Mouse (Mus musculus) heart, embryonic 16.5 days (tissue): ENCODE results near the gene Nova2. TPM values are rescaled to one million over a fixed set of nuclear protein-coding genes. Genes with fewer than 3 reads are reported as not detected.

ENCODE experiments used
- ATAC-seq: fragments of 200-750 bp; cut with Nextera tagmentation; replicated peaks from 2 replicates; pipeline ENCODE4 v1.8.0; 2017; ENCODE audit warnings: moderate number of reproducible peaks; ENCODE audit not compliant: insufficient read depth, low FRiP score; ENCODE audit errors: extremely low read depth
- H3K27ac ChIP-seq: fragments of 300-500 bp; sonication (generic); 2 replicates; pipeline ENCODE4 v1.5.1; 2014; ENCODE audit warnings: mild to moderate bottlenecking, low read length, control low read depth, moderate library complexity
- H3K27me3 ChIP-seq: fragments of 300-500 bp; sonication (generic); 2 replicates; pipeline ENCODE4 v1.6.1; 2014; ENCODE audit warnings: low read length, mixed read lengths; ENCODE audit not compliant: control insufficient read depth, insufficient read depth
- H3K36me3 ChIP-seq: fragments of 300-500 bp; sonication (generic); 2 replicates; pipeline ENCODE4 v1.6.1; 2014; ENCODE audit not compliant: control insufficient read depth, insufficient read depth
- H3K4me1 ChIP-seq: fragments of 300-500 bp; sonication (generic); 2 replicates; pipeline ENCODE4 v1.6.1; 2014; ENCODE audit warnings: low read length, mixed read lengths; ENCODE audit not compliant: control insufficient read depth, insufficient read depth
- H3K4me2 ChIP-seq: fragments of 300-500 bp; sonication (generic); 2 replicates; pipeline ENCODE4 v1.6.1; 2014; ENCODE audit warnings: low read depth, mild to moderate bottlenecking, control low read depth, low read length
- H3K4me3 ChIP-seq: fragments of 300-500 bp; sonication (generic); 2 replicates; pipeline ENCODE4 v1.5.1; 2014; ENCODE audit warnings: mild to moderate bottlenecking, control low read depth, low read length
- H3K9ac ChIP-seq: fragments of 300-500 bp; sonication (generic); 2 replicates; pipeline ENCODE4 v1.6.1; 2014; ENCODE audit warnings: low read length, control low read depth
- H3K9me3 ChIP-seq: fragments of 300-500 bp; sonication (generic); replicated peaks from 2 replicates; pipeline ENCODE4 v1.6.1; 2016; ENCODE audit warnings: low read length; ENCODE audit not compliant: control insufficient read depth
- WGBS: fragments of 180-500 bp; shearing (Covaris S2); extraction: QIAGEN DNeasy Blood & Tissue Kit; methylation state at CpG from one replicate; pipeline ENCODE4 v1.1.7; 2014; 5-methylcytosine and 5-hydroxymethylcytosine counted together
- polyA plus RNA-seq: library from polyadenylated mRNA; unstranded; fragments of >200 nt; fragmentation: Nextera tagmentation; extraction: Ambion mirVana; gene quantifications from 2 replicates; pipeline ENCODE4 v1.2.1, GENCODE M21; 2015

Nova2 gene
- polyA plus RNA-seq, 1 experiment from 2014 or later = 0.64 TPM

- ATAC-seq = no peak; the same call in 1 of the 2 replicates
- 24% methylated on average over 18 of the region's 18 CpGs for WGBS
- Histone ChIP-seq H3K4me3 (peak overlapping the region; percentile 55), H3K9me3 (no peaks in the 10 kb centered on the region), H3K27me3 (no peaks in the 10 kb centered on the region), H3K4me1 (peaks cover 37% of the 10 kb centered on the region), H3K9ac (peak overlapping the region; percentile 74), H3K4me2 (peak overlapping the region; percentile 72), H3K36me3 (peaks cover 12% of the 10 kb centered on the region), H3K27ac (peak overlapping the region; percentile 79)
Observed at GRCm38 (mm10) chr7:19001066-19001806, 75.5 kb downstream of the Nova2 start.

GRCm38 (mm10) chr7:19001807-19002085 is 76.1 kb downstream of the Nova2 start:
- Histone ChIP-seq H3K9me3 (no peaks in the 10 kb centered on the region), H3K36me3 (peaks cover 13% of the 10 kb centered on the region), H3K27me3 (no peaks in the 10 kb centered on the region), H3K4me1 (peaks cover 42% of the 10 kb centered on the region), H3K4me2 (no peak overlapping the region), H3K27ac (peak overlapping the region; percentile 71), H3K4me3 (no peak overlapping the region), H3K9ac (peak overlapping the region; percentile 8; the same call in 1 of the 2 replicates)
- no peak for ATAC-seq
- whole genome bisulfite sequencing = 66% methylated on average over 3 of the region's 3 CpGs

GRCm38 (mm10) chr7:19002115-19002514 is 76.4 kb downstream of the Nova2 start:
- peak overlapping the region; percentile 70 for H3K9ac ChIP-seq
- no peaks in the 10 kb centered on the region for H3K27me3 ChIP-seq
- H3K9me3 ChIP-seq = no peaks in the 10 kb centered on the region
- 27% methylated on average over 4 of the region's 4 CpGs for WGBS
- no peak overlapping the region; the same call in 1 of the 2 replicates for H3K4me3 ChIP-seq
- no peak for ATAC-seq
- peaks cover 16% of the 10 kb centered on the region for H3K36me3 ChIP-seq
- H3K27ac ChIP-seq = peak overlapping the region; percentile 71
- peaks cover 45% of the 10 kb centered on the region for H3K4me1 ChIP-seq
- peak overlapping the region; percentile 73 for H3K4me2 ChIP-seq

- H3K4me3 ChIP-seq = peak overlapping the region; percentile 47
- peak overlapping the region; percentile 71 for H3K27ac ChIP-seq
- H3K9me3 ChIP-seq = no peaks in the 10 kb centered on the region
- peak overlapping the region; percentile 70 for H3K9ac ChIP-seq
- ATAC-seq = peak; percentile 42
- H3K4me2 ChIP-seq = peak overlapping the region; percentile 73
- 2% methylated on average over 17 of the region's 17 CpGs for WGBS
- H3K4me1 ChIP-seq = peaks cover 45% of the 10 kb centered on the region
- no peaks in the 10 kb centered on the region for H3K27me3 ChIP-seq
- peaks cover 19% of the 10 kb centered on the region for H3K36me3 ChIP-seq
Observed at GRCm38 (mm10) chr7:19002848-19003498, 77.3 kb downstream of the Nova2 start.

- no peaks in the 10 kb centered on the region for H3K27me3 ChIP-seq
- H3K4me1 ChIP-seq = peaks cover 45% of the 10 kb centered on the region
- H3K4me2 ChIP-seq = peak within 1 kb of the TSS; percentile 100
- peak within 1 kb of the TSS; percentile 94 for H3K4me3 ChIP-seq
- H3K9ac ChIP-seq = peak within 1 kb of the TSS; percentile 94
- peak within 1 kb of the TSS; percentile 96 for H3K27ac ChIP-seq
- no peaks in the 10 kb centered on the region for H3K9me3 ChIP-seq
- peak; percentile 61 for ATAC-seq
- WGBS = under 1% methylated on average over 89 of the region's 90 CpGs
- H3K36me3 ChIP-seq = peaks cover 19% of the 10 kb centered on the region
Observed at GRCm38 (mm10) chr7:19003902-19004630, 78.4 kb downstream of the Nova2 start, which contains the start of gene Irf2bp1. Gene Irf2bp1, plus strand, starts transcription at chr7:19004044.

GRCm38 (mm10) chr7:19004631-19005079 is 79.0 kb downstream of the Nova2 start:
- Histone ChIP-seq H3K36me3 (peaks cover 19% of the 10 kb centered on the region), H3K4me2 (peak overlapping the region; percentile 100), H3K27ac (peak overlapping the region; percentile 96), H3K27me3 (no peaks in the 10 kb centered on the region), H3K4me1 (peaks cover 45% of the 10 kb centered on the region), H3K9me3 (no peaks in the 10 kb centered on the region), H3K9ac (peak overlapping the region; percentile 94), H3K4me3 (peak overlapping the region; percentile 94)
- WGBS = 8% methylated on average over 34 of the region's 34 CpGs
- ATAC-seq = no peak

GRCm38 (mm10) chr7:19005417-19006121 is 79.9 kb downstream of the Nova2 start:
- Histone ChIP-seq H3K4me2 (peak overlapping the region; percentile 100), H3K9me3 (no peaks in the 10 kb centered on the region), H3K4me1 (peaks cover 41% of the 10 kb centered on the region), H3K27ac (no peak overlapping the region), H3K4me3 (0 out of 2 replicates have a peak overlapping the region, but pooled peaks have one; percentile 94), H3K27me3 (no peaks in the 10 kb centered on the region), H3K9ac (no peak overlapping the region), H3K36me3 (peaks cover 19% of the 10 kb centered on the region)
- ATAC-seq = no peak
- 80% methylated on average over 34 of the region's 34 CpGs for WGBS

GRCm38 (mm10) chr7:19006476-19006875 is 80.8 kb downstream of the Nova2 start:
- H3K36me3 ChIP-seq = peaks cover 19% of the 10 kb centered on the region
- H3K27me3 ChIP-seq = no peaks in the 10 kb centered on the region
- H3K4me1 ChIP-seq = peaks cover 37% of the 10 kb centered on the region
- no peak overlapping the region for H3K27ac ChIP-seq
- H3K4me3 ChIP-seq = no peak overlapping the region
- WGBS = 7% methylated on average over 12 of the region's 12 CpGs
- no peaks in the 10 kb centered on the region for H3K9me3 ChIP-seq
- no peak for ATAC-seq
- peak overlapping the region; percentile 26; the same call in 1 of the 2 replicates for H3K4me2 ChIP-seq
- no peak overlapping the region for H3K9ac ChIP-seq
